Mouse (Mus musculus) CD4-positive, CD25-positive, alpha-beta regulatory T cell, adult 2 months (primary cell): ENCODE data around the gene Nav2.

Experiments
- DNase-seq: peaks from one replicate; pipeline ENCODE4 v3.0.0-alpha.2; 2012; ENCODE audit warnings: low read depth, low spot score

Nav2 gene

GRCm38 (mm10) chr7:49440333-49440969 lies 531.9 kb downstream of the Nav2 start:
- DNase-seq: no peak

DNA sequence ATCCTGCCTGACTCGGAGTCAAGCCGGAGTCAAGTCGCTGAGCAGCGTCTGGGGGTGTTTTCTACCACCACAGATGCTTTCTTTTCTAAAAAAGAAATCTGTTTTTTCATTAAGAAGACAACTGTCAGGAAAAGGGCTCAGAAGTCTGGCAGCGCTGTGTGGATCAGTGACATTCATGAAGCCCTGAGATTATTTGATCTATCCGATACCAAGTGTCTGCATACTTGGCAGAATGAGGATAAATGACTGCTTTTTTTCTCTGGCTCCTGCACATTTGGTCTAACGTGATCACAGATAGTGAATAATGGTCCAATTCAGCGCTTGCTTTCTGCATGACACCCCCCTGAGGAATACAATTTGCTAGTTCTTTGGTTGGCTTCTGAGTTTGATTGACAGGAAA lies 533.7 kb downstream of the Nav2 start:
- no peak for DNase-seq

- DNase-seq: no peak
Observed at GRCm38 (mm10) chr7:49448580-49448979, 540.1 kb downstream of the Nav2 start.

GRCm38 (mm10) chr7:49450261-49451141 lies 542.0 kb downstream of the Nav2 start:
- DNase-seq: no peak

DNA sequence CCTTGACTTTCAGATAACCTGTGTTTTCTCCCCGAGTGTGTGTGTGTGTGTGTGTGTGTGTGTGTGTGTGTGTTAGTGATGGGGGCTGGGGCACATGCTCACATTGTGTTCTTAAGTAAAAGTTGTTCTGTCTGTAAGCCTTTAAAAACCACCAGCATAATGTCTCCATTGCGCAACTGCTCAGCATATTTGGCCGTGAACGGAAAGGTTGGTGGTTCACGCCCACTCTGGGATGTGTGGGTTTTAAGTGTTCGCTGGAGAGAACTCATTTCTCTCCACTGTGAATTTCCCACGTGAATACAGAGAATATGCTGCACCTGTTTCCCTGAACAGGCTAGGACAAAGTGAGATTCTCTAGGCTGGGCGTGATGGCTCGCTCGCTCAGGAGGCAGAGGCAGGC lies 542.7 kb downstream of the Nav2 start:
- peak; percentile 19 for DNase-seq

- DNase-seq: no peak
Observed at GRCm38 (mm10) chr7:49452274-49452673, 543.8 kb downstream of the Nav2 start.

- no peak for DNase-seq
Observed at GRCm38 (mm10) chr7:49454601-49455000, 546.1 kb downstream of the Nav2 start.

DNA sequence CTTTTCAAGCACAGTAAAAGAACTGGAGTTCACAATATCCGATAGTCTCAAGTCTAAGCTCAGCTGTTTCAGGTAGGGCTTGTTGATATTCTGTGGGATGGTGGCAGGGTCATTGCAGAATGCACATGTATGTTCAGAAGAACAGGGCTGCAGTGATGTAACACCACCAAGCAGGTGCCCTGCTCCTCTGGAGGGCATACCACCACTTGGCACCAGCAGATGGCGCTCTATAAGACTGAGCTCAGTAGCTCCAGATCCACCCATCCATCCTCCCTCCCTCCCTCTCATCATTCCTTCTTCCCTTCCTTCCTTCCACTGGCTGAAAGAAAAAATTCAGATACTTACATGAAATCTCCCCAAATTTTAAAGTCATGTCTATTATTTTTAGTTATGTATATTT lies 547.6 kb downstream of the Nav2 start:
- DNase-seq: peak; percentile 71

DNA sequence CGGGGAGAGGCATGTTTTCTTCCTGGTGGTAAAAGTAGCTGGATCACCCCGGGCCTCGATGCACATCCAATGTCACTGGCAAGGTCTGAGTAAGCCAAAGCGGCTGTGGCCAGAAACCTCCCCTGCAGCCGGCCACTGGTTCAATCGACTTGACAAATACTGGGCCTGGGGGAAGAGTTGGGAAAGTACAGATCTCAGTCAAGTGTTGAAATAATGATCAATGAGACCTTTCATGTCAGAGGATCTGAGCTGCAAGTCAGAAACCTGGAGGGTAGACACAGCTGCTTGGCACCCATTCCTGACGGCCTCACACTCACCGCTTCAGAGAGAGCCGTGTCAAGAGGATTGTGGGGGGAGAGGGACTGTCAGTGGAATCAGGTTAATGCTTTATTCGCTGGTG lies 548.9 kb downstream of the Nav2 start:
- DNase-seq: no peak

DNA sequence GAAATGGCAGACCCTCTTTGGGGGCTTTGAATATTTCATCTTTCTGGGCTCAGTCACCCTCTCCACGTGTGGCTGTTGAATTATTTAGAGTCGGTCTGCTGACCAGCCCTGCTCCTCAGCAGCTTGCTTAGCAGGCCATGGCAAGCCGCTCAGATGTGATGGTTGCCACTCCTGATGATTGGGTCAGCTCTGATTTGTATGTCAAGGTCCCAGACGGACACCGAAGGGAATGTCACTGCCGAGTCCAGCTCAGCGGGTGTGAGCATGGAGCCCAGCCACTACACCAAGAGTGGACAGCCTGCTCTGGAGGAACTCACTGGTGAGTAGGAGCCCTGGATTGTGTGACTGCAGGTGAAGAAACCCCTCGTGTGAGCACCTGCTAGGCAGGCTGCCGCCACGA lies 549.4 kb downstream of the Nav2 start:
- no peak for DNase-seq

DNA sequence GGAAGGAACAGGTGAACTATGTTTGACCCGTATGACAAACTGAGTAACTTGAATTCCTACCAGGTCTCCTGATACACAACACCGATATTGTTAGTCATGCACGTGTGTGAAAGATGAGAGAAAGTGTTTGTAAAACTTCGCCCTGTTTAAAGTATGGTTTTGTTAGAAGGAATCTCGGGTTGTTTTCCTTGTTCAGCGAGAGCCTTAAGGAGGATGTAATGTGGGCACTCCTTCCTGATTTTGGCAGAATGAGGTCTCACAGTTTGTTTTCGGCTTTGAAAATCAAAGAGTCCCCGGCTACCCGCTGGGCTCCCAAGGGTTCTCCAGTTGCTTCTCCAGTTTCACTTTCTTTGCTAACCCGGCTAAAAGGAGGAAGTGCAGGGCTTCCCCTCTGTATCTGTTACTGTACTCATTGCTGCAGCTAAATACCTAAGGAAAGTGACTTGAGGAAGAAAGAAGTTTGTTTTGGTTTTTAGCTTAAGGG lies 553.9 kb downstream of the Nav2 start:
- peak; percentile 53 for DNase-seq

DNA sequence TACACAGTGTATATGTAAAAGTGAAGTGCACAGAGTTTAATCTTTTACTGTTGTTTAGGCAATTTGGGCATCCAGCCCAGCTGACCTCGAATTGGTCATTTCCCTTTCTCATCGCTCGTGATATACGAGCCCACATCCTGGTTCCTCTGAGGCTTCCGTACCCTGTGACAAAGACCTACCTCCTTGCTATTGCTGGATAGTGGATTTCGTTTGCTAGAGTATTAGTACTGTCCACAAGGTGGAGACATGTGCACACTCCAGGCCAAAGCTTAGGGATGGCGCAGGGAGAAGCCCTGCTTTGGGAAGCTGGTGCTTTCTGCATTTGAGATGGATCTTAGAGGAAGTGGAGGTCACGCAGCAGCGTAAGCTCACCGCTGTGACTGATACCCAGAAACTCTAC lies 559.3 kb downstream of the Nav2 start:
- peak; percentile 52 for DNase-seq

DNA sequence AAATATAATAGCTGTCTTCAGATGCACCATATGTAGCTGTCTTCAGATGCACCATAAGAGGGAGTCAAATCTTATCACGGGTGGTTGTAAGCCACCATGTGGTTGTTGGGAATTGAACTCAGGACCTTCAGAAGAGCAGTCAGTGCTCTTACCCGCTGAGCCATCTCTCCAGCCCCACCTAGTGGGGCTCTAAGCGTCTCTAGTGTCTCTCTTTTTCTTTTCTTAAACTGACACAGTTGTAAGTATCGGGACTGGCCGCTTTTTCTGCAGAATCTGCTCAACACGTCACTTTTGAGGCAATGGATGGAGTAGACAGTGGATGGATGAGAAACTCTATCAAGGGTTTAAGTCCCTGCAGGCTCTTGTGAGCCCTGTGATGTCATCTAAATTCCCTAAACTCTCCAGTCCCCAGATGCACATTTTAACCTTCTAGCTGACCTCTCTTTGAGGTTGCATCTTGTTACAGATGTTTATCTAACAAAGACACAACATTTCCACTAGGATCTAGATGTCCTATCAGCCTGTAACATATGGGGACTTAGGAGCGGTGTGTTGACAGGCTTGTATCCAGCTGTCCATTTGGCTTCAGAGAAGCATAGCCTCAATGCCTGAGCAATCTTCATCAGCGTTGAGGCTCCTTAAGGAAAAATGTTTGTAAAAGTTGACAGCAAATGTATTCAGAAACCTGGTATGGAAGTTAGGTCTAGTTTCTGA lies 560.1 kb downstream of the Nav2 start:
- no peak for DNase-seq

DNA sequence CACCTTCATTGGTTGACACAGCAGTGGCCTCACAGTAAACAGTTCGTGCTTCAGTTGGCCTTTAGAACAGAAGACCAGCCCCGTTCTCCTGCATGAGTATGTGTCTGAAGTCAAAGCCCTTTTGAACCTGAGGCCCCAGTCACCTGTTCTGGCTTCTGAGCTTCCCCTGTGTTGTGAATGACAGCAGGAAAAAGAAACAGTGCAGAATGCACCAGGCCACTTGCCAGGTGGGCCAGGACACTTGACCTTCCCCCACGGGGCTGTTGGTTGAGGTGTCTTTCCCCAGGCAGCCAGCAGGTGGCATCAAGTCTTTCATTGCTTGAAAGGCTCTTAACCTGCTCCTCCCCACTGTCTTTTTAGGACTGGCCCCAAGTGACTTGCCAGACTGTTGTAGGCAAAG lies 562.8 kb downstream of the Nav2 start:
- peak; percentile 64 for DNase-seq

GRCm38 (mm10) chr7:49475282-49475681 lies 566.8 kb downstream of the Nav2 start:
- DNase-seq: no peak

GRCm38 (mm10) chr7:49476163-49476562 lies 567.6 kb downstream of the Nav2 start:
- DNase-seq: no peak

GRCm38 (mm10) chr7:49476666-49477065 lies 568.1 kb downstream of the Nav2 start:
- DNase-seq: peak; percentile 55

GRCm38 (mm10) chr7:49477076-49477975 lies 568.8 kb downstream of the Nav2 start:
- no peak for DNase-seq

GRCm38 (mm10) chr7:49477976-49478349 lies 569.4 kb downstream of the Nav2 start:
- no peak for DNase-seq

DNA sequence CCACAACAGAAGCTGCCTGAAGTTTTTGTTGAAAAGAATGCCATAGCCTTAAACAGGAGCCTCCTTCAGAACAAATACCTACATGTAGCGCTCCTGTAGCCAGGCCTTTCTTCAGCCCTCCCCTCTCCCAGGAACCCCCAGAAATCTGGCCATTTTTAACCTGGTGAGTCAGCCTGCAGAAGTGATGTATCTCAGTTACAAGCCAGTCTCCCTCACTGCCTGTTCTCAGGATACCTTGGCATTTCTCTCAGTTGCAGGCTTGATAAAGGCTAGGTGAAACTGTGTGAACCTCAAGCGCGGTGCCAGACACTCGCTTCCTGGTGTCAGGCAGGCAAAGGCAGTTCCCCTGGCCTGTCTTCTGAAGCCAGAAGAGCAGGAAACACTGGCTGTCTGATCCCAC lies 570.4 kb downstream of the Nav2 start:
- DNase-seq: no peak

- DNase-seq: no peak
Observed at GRCm38 (mm10) chr7:49480962-49481361, 572.4 kb downstream of the Nav2 start.
